Mouse (Mus musculus) midbrain, embryonic 16.5 days (tissue): ENCODE measurements around the gene Osbpl5. TPM values are rescaled to one million over a fixed set of nuclear protein-coding genes. Genes with fewer than 3 reads are reported as not detected.

Experiments used
- ATAC-seq: fragments of 200-750 bp; cut with Nextera tagmentation; 2 replicates; pipeline ENCODE4 v1.8.0; 2017; ENCODE audit warnings: moderate TSS enrichment
- H3K27ac ChIP-seq: fragments of 300-500 bp; sonication (generic); 2 replicates; pipeline ENCODE4 v1.5.1; 2014; ENCODE audit warnings: mild to moderate bottlenecking, low read length, mixed read lengths
- H3K27me3 ChIP-seq: fragments of 300-500 bp; sonication (generic); 2 replicates; pipeline ENCODE4 v1.6.1; 2014; ENCODE audit warnings: low read depth, low read length, mixed read lengths; ENCODE audit not compliant: control insufficient read depth, insufficient read depth
- H3K36me3 ChIP-seq: fragments of 300-500 bp; sonication (generic); 2 replicates; pipeline ENCODE4 v1.6.1; 2014; ENCODE audit warnings: mild to moderate bottlenecking, low read length, moderate library complexity, mixed read lengths; ENCODE audit not compliant: control insufficient read depth, insufficient read depth
- H3K4me1 ChIP-seq: fragments of 300-500 bp; sonication (generic); 2 replicates; pipeline ENCODE4 v1.6.1; 2014; ENCODE audit warnings: mild to moderate bottlenecking, low read length, mixed read lengths; ENCODE audit not compliant: control insufficient read depth, insufficient read depth
- H3K4me2 ChIP-seq: fragments of 300-500 bp; sonication (generic); 2 replicates; pipeline ENCODE4 v1.6.1; 2014; ENCODE audit warnings: mild to moderate bottlenecking, low read length, mixed read lengths
- H3K4me3 ChIP-seq: fragments of 300-500 bp; sonication (generic); 2 replicates; pipeline ENCODE4 v1.5.1; 2014; ENCODE audit warnings: low read depth, mild to moderate bottlenecking, low read length, moderate library complexity, mixed read lengths
- H3K9ac ChIP-seq: fragments of 300-500 bp; sonication (generic); 2 replicates; pipeline ENCODE4 v1.6.1; 2014; ENCODE audit warnings: low read depth, low read length, mixed read lengths
- H3K9me3 ChIP-seq: fragments of 300-500 bp; sonication (generic); replicated peaks from 2 replicates; pipeline ENCODE4 v1.6.1; 2014; ENCODE audit warnings: mild to moderate bottlenecking, low read length, mixed read lengths; ENCODE audit not compliant: control insufficient read depth, poor library complexity, severe bottlenecking
- WGBS: fragments of 180-500 bp; shearing (Covaris S2); extraction: QIAGEN DNeasy Blood & Tissue Kit; methylation state at CpG from one replicate; pipeline ENCODE4 v1.1.7; 2014; 5-methylcytosine and 5-hydroxymethylcytosine counted together
- polyA plus RNA-seq: library from polyadenylated mRNA; unstranded; fragments of >200 nt; fragmentation: Nextera tagmentation; extraction: Ambion mirVana; gene quantifications from 2 replicates; pipeline ENCODE4 v1.2.1, GENCODE M21; 2015

Osbpl5 gene
- polyA plus RNA-seq, 1 experiment from 2014 or later, result 43.8 TPM

- H3K27ac ChIP-seq, result peak overlapping the region; percentile 66
- WGBS, result 9% methylated on average over 6 of the region's 6 CpGs
Measured at GRCm38 (mm10) chr7:143783378-143783995, 26.7 kb upstream of the Osbpl5 start.

GRCm38 (mm10) chr7:143777375-143777774 is 20.6 kb upstream of the Osbpl5 start:
- H3K36me3 ChIP-seq, result 0 out of 2 replicates have a peak, but pooled peaks cover 8% of the 10 kb centered on the region
- H3K9ac ChIP-seq, result no peak overlapping the region
- no peak overlapping the region for H3K4me2 ChIP-seq
- no peak for ATAC-seq
- H3K9me3 ChIP-seq, result no peaks in the 10 kb centered on the region
- H3K4me1 ChIP-seq, result no peaks in the 10 kb centered on the region
- no peak overlapping the region for H3K27ac ChIP-seq
- H3K4me3 ChIP-seq, result no peak overlapping the region
- H3K27me3 ChIP-seq, result no peaks in the 10 kb centered on the region
- 60% methylated on average over 2 of the region's 2 CpGs for whole genome bisulfite sequencing

More at GRCm38 (mm10) chr7:143783378-143783995, 26.7 kb upstream of the Osbpl5 start:
- Histone ChIP-seq H3K4me1 (peaks cover 20% of the 10 kb centered on the region), H3K9me3 (no peaks in the 10 kb centered on the region), H3K36me3 (0 out of 2 replicates have a peak, but pooled peaks cover 7% of the 10 kb centered on the region), H3K4me3 (peak overlapping the region; percentile 61), H3K9ac (peak overlapping the region; percentile 80), H3K4me2 (peak overlapping the region; percentile 79), H3K27me3 (no peaks in the 10 kb centered on the region)
- peak; percentile 70 for ATAC-seq

DNA sequence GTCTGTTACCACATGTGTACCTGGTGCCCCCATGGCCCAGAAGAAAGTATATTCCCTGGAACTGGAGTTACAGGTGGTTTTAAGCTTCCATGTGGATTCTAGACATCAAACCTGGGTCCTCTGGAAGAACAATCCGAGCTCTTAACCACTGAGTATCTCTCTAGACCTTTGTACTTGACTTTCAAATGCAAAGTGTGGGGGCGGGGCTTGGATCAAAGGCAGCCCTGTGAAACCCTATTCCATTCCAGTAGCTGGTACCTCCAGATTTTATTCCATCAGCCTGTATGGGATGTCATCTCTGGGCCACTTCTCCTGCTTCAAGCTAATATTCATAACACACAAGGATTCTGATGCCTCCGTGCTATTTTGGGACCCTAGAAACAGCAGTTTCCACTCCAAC is 19.4 kb upstream of the Osbpl5 start:
- no peak overlapping the region for H3K9ac ChIP-seq
- no peak overlapping the region for H3K4me2 ChIP-seq
- H3K4me3 ChIP-seq, result no peak overlapping the region
- 0 out of 2 replicates have a peak, but pooled peaks cover 6% of the 10 kb centered on the region for H3K36me3 ChIP-seq
- no peaks in the 10 kb centered on the region for H3K9me3 ChIP-seq
- no peak for ATAC-seq
- no peaks in the 10 kb centered on the region for H3K27me3 ChIP-seq
- no peaks in the 10 kb centered on the region for H3K4me1 ChIP-seq
- H3K27ac ChIP-seq, result no peak overlapping the region
- WGBS, result 34% methylated on average over 3 of the region's 3 CpGs

DNA sequence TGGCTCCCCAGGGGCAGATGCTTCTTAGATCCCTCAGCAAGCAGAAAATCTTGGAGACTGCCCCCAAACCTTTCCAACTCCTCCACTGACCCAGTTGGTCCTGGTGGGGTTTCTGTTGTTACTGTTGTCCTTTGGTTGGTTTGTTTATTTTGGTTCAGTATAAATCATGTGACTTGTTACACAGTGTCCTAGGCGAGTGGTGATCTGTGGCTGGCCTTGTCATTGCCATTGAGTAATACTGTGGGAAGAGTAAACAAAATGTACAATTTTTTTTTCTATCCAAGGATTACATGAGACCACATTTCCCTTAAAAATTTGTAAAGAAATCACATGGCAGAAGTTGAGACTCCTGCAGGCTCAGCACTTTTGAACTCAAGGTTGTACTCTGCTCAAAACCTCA is 12.7 kb upstream of the Osbpl5 start:
- H3K36me3 ChIP-seq, result no peaks in the 10 kb centered on the region
- no peaks in the 10 kb centered on the region for H3K9me3 ChIP-seq
- no peak overlapping the region for H3K9ac ChIP-seq
- no peaks in the 10 kb centered on the region for H3K4me1 ChIP-seq
- H3K4me2 ChIP-seq, result no peak overlapping the region
- 57% methylated on average over 1 of the region's 1 CpGs for WGBS
- H3K4me3 ChIP-seq, result no peak overlapping the region
- H3K27me3 ChIP-seq, result no peaks in the 10 kb centered on the region; the same call in 1 of the 2 replicates
- no peak overlapping the region for H3K27ac ChIP-seq
- no peak for ATAC-seq

DNA sequence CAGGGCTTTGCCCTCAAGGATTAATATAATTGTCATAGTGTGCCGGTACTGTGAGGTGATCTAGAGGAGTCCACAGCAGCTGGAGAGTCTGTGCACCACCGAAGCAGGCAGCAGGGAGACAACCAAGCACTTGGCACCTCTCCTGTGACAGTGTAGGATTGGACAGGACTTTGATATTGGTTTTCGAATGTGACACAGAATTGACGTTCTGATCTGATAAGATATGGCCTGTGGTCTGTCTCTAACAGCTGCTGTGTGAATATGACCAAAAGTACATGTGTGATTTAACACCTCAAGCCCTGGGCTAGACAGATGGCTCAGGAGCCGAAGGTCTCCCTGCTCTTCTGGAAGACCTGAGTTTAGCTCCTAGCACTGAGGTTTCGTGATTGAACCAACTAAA is 11.5 kb upstream of the Osbpl5 start:
- Histone ChIP-seq H3K9me3 (no peaks in the 10 kb centered on the region), H3K4me3 (no peak overlapping the region), H3K4me2 (no peak overlapping the region), H3K27me3 (no peaks in the 10 kb centered on the region; the same call in 1 of the 2 replicates), H3K36me3 (no peaks in the 10 kb centered on the region), H3K27ac (no peak overlapping the region), H3K4me1 (no peaks in the 10 kb centered on the region), H3K9ac (no peak overlapping the region)
- WGBS, result 77% methylated on average over 6 of the region's 6 CpGs
- ATAC-seq, result no peak

DNA sequence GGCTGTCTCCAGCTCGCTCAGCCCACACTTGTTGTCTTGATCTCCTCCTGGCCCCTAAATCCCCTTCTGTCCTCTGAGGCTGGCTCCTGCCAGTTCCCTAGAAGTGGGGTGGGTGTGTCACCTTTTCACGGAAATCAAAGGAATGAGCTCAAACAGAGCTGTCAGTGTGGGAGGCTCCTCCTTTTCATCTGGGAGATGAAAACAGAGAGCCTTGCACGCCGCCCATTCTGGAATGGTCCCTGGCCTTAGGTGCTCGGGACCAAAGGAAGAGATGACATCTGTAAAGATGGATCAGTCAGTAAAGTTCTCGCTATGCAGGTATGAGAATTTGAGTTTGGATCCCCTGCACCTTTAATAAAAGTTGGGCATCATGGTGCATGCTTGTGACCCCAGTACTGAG is 10.1 kb upstream of the Osbpl5 start, which contains the start of gene Mrgprg:
Mrgprg (minus strand) TSS at position 101 of the 400 bp plus-strand sequence.
- Histone ChIP-seq H3K36me3 (no peaks in the 10 kb centered on the region), H3K4me2 (no peak within 1 kb of the TSS), H3K27ac (no peak within 1 kb of the TSS), H3K9me3 (no peaks in the 10 kb centered on the region), H3K4me1 (no peaks in the 10 kb centered on the region), H3K27me3 (no peaks in the 10 kb centered on the region; the same call in 1 of the 2 replicates), H3K9ac (no peak within 1 kb of the TSS), H3K4me3 (no peak within 1 kb of the TSS)
- 42% methylated on average over 6 of the region's 6 CpGs for WGBS
- ATAC-seq, result no peak

- 71% methylated on average over 19 of the region's 19 CpGs for WGBS
- H3K4me3 ChIP-seq, result no peak overlapping the region
- H3K27ac ChIP-seq, result no peak overlapping the region
Measured at GRCm38 (mm10) chr7:143764876-143765530, 8.2 kb upstream of the Osbpl5 start.

GRCm38 (mm10) chr7:143763794-143764193 is 7.0 kb upstream of the Osbpl5 start:
- peak; percentile 66 for ATAC-seq

More at GRCm38 (mm10) chr7:143764876-143765530, 8.2 kb upstream of the Osbpl5 start:
- no peak overlapping the region for H3K4me2 ChIP-seq
- no peaks in the 10 kb centered on the region for H3K4me1 ChIP-seq
- no peaks in the 10 kb centered on the region for H3K36me3 ChIP-seq
- no peaks in the 10 kb centered on the region; the same call in 1 of the 2 replicates for H3K27me3 ChIP-seq
- no peaks in the 10 kb centered on the region for H3K9me3 ChIP-seq
- H3K9ac ChIP-seq, result no peak overlapping the region
- ATAC-seq, result no peak

DNA sequence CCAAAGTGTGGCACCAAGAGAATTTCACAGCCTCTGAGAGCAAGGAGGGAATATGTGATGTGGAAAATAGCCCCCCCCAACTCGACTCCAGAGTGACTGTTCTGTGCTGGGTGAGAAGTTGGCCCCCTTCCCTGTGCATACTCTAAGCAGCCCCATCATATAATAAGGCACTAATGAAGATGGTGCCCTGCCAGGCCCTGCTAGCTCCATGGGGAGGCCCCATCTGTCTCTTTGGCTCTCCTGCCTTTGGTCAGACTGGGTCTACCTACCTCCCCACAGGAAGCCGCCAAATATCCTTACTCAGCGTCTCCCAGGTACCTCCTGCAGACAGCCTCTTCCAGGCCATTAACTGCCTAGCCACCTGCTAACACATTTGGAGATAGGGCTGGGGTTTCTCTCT is 2.2 kb upstream of the Osbpl5 start:
- H3K36me3 ChIP-seq, result no peaks in the 10 kb centered on the region
- no peaks in the 10 kb centered on the region for H3K9me3 ChIP-seq
- H3K4me1 ChIP-seq, result peaks cover 7% of the 10 kb centered on the region; the same call in 1 of the 2 replicates
- 64% methylated on average over 3 of the region's 3 CpGs for WGBS
- peaks cover 12% of the 10 kb centered on the region for H3K27me3 ChIP-seq
- H3K4me2 ChIP-seq, result no peak overlapping the region
- H3K9ac ChIP-seq, result no peak overlapping the region
- H3K4me3 ChIP-seq, result no peak overlapping the region
- no peak for ATAC-seq
- no peak overlapping the region for H3K27ac ChIP-seq

More at GRCm38 (mm10) chr7:143763794-143764193, 7.0 kb upstream of the Osbpl5 start:
- Histone ChIP-seq H3K4me2 (no peak overlapping the region), H3K36me3 (no peaks in the 10 kb centered on the region), H3K27me3 (no peaks in the 10 kb centered on the region; the same call in 1 of the 2 replicates), H3K27ac (no peak overlapping the region), H3K4me1 (no peaks in the 10 kb centered on the region), H3K4me3 (no peak overlapping the region), H3K9ac (no peak overlapping the region), H3K9me3 (no peaks in the 10 kb centered on the region)
- WGBS, result 11% methylated on average over 3 of the region's 3 CpGs
